In genomic region chr11:43758436-43758835, GRCm38 (mm10) we compare ENCODE assay signal across 24 mouse cellular contexts. TPM values are rescaled to one million over a fixed set of nuclear protein-coding genes. Genes with fewer than 3 reads are reported as not detected.
DNase-seq lines count a peak whose midpoint lies in the region; TF ChIP-seq lines count a peak whose summit lies in the region.
"Had no signal": no experiment of that assay in that cellular context is flagged by ENCODE, and none has a peak within 500 bp of the region (broad histone marks: within the 10 kb centered on the region; RNA-seq: fewer than 3 reads in every experiment).

No protein-coding gene starts in this region.

- intact Hi-C loops in gastrocnemius, adult 2 months (cut with DNase I), result loop anchor here (10.0 kb wide), 1 partner anchor 706 kb away; no protein-coding TSS in a partner anchor
- intact Hi-C loops in gastrocnemius, postnatal 36 days (cut with DNase I), result no loop called here

- no peak overlapping the region for H3K27ac ChIP-seq in gastrocnemius, adult 2 months
- H3K27ac ChIP-seq: embryonic facial prominence, embryonic 12.5 days; heart, embryonic 10.5 days; heart, embryonic 15.5 days; hindbrain, embryonic 15.5 days; limb, embryonic 12.5 days; liver, embryonic 15.5 days; lung, embryonic 15.5 days; neural tube, embryonic 13.5 days had no signal

- TF ChIP-seq CTCF in gastrocnemius, adult 2 months (IDR thresholded peaks at IDR 0.05), result no peak

- DNase-seq in adrenal gland, postnatal 10 days, result peak; percentile 70
- DNase-seq in adrenal gland, postnatal 4 days (ENCODE audit: low spot score in 2 of 2), result no peak
- peak; percentile 27 for DNase-seq in gastrocnemius, adult 2 months
- DNase-seq in gastrocnemius, postnatal 36 days, result no peak
- DNase-seq in kidney, postnatal 14 days, result peak; percentile 16
- no peak for DNase-seq in kidney, postnatal 36 days
- peak; percentile 55 for DNase-seq in NIH3T3 (ENCODE audit: low read depth)
- no peak for DNase-seq in frontal cortex, adult 2 months (ENCODE audit: extremely low spot score in 1 of 2, low spot score in 1 of 2)
- DNase-seq: cerebellum, adult 8-10 months; cerebellum, postnatal 36 days; gastrocnemius, postnatal 10 days; kidney, adult 18-20 months; layer of hippocampus, adult 9-11 months; lung, postnatal 36 days; thymus, adult 2 months; thymus, postnatal 36 days had no signal

- H3K4me3 ChIP-seq in gastrocnemius, adult 2 months, result no peak overlapping the region
- H3K4me3 ChIP-seq: embryonic facial prominence, embryonic 12.5 days; heart, embryonic 10.5 days; heart, embryonic 15.5 days; hindbrain, embryonic 15.5 days; limb, embryonic 12.5 days; liver, embryonic 15.5 days; lung, embryonic 15.5 days; neural tube, embryonic 13.5 days had no signal

RNA-seq across cellular contexts. Expression of gene Ttc1, which starts 10.6 kb away (rescaled TPM):
- 10 to 100 TPM; 46.2 to 48.8 TPM for total RNA-seq in adrenal gland, postnatal 10 days (2021)
- 10 to 100 TPM; 50.8 to 55.9 TPM for total RNA-seq in adrenal gland, postnatal 4 days (2021)
- total RNA-seq in gastrocnemius, adult 2 months (2021), result 10 to 100 TPM; 57.7 to 68.8 TPM
- total RNA-seq in gastrocnemius, postnatal 36 days (2021), result 10 to 100 TPM; 52.3 to 52.7 TPM
- polyA plus RNA-seq in frontal cortex, adult 2 months (2012; rRNA removed), result 47.0 and 50.5 TPM in 2 replicates

Comparison
In these comparisons a context has a peak if more than half of its experiments do, and no peak if none do; other contexts are left out.
1. DNase-seq: peak in adrenal gland, postnatal 10 days (single experiment), gastrocnemius, adult 2 months (single experiment), kidney, postnatal 14 days (single experiment) and NIH3T3 (single experiment); none in adrenal gland, postnatal 4 days (0 of 2), gastrocnemius, postnatal 36 days (0 of 2), kidney, postnatal 36 days (0 of 2) and frontal cortex, adult 2 months (0 of 2).